Mouse (Mus musculus) neutrophil, adult 59 days (primary cell): ENCODE measurements around the gene Frzb. TPM values are rescaled to one million over a fixed set of nuclear protein-coding genes. Genes with fewer than 3 reads are reported as not detected.

Source experiments
- total RNA-seq, 2 experiments: library from RNA; stranded (reverse); gene quantifications; 1 replicate in 1 of 2; 2 replicates in 1 of 2; pipeline ENCODE4 v1.2.4; 2023

Gene Frzb
- total RNA-seq, result not detected

DNA sequence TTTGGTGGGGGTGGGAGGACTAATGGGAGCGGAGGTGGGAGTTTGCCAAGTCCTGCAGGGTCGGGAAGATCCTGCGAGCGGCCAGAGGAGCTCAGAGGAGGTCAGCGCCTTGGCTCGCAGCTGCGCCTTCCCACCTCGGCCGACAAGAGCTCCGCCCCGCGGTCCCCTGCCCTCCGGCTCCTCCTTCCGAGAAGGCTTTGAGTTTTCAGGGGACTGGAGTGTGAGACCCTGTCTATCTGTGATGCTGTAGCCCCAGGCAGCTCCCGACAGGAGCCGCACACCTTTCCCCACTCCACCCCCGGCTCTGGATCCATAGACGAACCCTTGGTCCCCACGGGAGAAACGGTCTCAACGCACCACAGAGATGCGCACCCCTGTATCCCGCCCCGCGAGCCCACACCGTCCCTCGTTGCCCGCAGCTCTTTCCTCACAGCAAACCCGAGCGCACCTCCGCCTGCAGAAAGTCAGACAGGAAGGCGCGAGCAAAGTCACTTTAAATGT lies at the start of gene Frzb:
Gene Frzb, minus strand, starts transcription at position 335 of the 501 bp plus-strand sequence.

Other genes with a start within 250 kb of the Frzb start
- not detected for gene Prdx6b, start 155.2 kb downstream of the Frzb start, total RNA-seq
- 10 to 100 TPM; 37.8 to 42.4 TPM for gene Dnajc10, start 132.2 kb downstream of the Frzb start, total RNA-seq
- gene Nckap1, start 133.8 kb upstream of the Frzb start, total RNA-seq, result under 1 TPM; 0.87 to 0.99 TPM
- 1 to 10 TPM; 1.5 to 1.6 TPM for gene Dusp19, start 169.4 kb upstream of the Frzb start, total RNA-seq
- 10 to 100 TPM in 1 of 2 experiments, 1 to 10 TPM in 1; 6.9 to 10.3 TPM for gene Nup35, start 169.6 kb upstream of the Frzb start, total RNA-seq